Mouse (Mus musculus) fibroblast of lung, adult 2 months (primary cell): ENCODE results near the gene Spg7.
A peak's percentile ranks its signal among the peaks of the same experiment; 100 is the strongest.
"Not testable (repeated sequence)": the region's sequence is repeated elsewhere in the genome, so short reads cannot be mapped to it uniquely, and the experiment has no call there.

Experiments
- DNase-seq: peaks from one replicate; pipeline ENCODE4 v3.0.0-alpha.2; 2011; ENCODE audit warnings: low read depth

Spg7 gene

DNA sequence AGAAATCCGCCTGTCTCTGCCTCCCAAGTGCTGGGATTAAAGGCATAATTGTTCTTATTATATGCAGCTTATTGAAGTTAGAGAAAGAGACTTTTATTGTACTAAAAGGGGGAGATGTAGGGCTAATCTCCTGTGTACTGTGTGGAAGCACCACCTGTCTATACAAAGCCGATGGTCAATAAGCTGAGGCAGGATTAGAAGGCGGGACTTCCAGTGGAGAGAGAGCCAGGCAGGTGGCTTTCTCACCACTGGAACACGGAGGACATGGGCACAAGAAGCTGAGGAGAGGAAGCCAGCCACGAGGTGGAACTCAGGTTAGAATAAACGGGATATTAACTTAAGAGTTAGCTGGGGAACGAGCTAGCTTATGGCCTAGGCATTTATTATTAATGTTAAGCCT, at the start of gene Spg7:
TSS of gene Spg7 (plus strand) at position 222 of the 400 bp plus-strand sequence.
- no peak for DNase-seq

DNA sequence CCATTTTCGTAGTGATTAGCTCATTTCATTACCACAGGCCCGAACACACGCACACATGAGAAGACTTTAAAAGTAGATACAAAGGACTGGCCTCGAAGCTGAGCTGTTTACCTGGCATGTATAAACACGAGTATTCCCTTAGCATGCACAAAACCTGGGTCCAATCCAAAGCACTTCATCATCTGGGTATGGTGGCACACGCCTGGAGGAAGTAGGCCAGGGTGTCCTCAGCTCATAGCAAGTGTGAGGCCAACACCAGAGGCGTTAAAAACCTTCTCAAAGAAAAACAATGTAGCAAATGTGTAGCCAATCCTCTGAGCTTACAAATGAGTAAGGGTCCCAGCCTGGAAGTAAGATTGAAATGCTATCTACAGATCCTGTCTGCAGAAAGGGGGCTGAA, 48.3 kb upstream of the Spg7 start:
- DNase-seq = no peak

DNA sequence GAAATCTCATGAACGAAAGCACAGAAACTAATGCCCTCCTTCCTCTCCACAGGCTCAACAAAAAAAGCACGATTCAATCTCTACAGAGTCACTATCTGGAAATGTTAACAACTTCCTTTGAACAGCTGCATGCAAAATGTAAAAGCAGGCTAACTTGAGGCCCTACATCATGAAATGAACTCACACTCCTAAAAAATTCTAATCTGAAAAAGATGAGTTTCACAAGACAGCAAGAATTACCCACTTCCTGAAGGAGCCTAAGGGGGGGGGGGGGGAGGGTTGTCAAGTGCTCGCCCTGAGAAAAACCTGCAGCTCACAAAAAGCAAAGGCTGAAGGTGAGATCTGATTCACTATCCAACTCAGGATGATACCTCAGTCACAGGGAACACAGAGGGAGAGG, 47.7 kb upstream of the Spg7 start:
- no peak for DNase-seq

DNA sequence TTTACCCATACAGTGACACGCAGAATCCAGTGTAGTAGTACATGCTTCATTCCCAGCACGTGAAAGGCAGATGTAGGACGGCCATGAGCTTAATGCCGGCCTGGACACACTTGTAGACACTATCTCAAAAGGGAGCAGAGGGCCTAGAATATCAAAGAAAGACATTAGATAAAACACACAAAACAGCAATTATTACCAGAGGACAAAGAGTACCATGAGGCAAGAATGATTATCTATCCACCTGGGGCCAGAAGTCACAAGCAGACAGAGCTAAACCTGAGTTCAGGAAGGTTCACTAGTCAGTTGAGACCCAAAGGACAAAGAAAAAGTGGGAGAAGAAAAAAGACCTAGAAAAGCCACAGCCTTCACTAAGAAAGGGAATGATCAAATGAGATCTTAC, 45.6 kb upstream of the Spg7 start:
- DNase-seq = no peak

DNA sequence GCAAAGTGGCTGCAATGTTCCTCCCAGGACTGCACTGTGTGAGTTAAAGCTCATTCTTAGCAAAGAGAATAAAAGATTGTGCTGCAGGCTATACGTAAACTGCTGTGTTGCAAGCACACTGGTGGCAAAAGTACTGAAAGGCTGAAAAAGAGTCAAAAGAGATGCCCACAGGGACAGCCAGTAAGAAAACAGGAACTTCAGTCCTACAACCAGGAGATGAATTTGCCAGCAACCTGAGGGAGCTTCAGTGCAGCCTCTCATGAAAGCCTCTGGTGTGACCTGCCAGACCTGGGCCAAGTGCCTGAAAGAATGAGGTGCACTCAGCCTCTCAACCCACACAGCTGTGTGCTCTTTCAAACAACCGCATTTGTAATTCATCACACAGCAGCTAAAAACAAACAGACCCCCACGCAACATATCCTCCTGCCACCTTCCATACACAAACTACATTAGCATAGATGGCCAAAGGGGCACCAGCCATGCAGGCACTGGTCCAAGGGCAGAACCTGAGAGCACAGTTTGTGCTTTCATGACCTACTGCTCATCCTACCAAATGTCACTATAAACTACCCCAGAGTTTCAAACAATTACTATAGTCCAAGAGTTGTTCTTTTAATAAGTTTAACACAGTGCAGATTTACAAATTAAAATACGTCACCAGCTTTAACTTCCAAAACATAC, 44.1 kb upstream of the Spg7 start:
- no peak for DNase-seq

DNA sequence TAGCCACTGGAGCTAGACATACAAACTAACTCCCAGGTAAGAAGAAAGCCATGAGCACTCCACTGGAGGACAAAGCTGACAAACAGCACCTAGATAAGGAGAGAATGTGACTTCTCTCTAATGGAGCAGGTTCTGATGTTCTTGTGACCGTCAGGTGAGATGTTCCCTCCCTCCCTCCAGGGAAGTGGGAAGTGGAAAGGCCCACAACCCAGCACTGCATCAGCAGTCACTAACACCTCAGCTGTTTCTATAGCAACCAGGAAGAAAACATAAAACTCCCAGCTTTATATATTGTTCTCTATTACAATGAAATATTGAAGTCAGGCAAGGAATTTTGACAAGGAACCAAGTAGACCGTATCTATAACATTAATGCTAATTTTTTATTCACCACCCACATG, 42.7 kb upstream of the Spg7 start:
- DNase-seq = no peak

DNA sequence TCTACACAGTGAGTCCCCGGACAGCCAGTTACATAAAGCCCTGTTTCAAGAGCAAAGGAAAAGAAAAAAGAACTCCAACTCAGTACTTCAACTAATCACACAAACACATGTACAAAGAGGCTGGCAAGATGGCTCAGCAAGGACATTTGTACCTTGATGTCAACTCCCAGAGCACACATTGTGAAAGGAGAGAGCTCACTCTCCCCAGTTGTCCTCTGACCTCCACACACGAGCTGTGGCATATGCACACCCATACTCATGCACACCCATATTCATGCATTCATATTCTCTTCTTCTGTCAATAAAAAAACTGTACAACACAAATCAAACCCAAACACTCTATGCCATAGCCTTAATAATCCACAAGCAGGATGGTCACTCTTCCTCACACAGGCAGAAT, 41.9 kb upstream of the Spg7 start:
- DNase-seq = no peak

DNA sequence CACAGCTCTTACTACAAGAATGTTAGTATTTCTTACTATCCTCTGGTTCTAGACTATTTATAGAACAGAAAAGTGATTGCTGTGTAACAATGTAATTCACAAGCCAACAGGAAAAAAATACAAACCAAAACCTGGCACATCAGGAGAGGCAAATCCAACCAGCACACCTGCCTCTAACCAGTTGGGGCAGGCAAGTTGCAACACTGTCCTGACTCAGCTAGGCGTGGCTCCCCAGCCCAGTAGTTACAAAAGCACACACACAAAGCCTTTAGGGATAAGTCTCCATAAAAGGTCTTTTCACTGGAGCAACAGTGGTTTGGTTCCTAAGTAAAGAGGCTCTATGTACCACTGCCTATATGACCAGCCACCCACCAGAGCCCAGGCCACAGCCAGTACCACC, 41.5 kb upstream of the Spg7 start:
- peak; percentile 70 for DNase-seq

DNA sequence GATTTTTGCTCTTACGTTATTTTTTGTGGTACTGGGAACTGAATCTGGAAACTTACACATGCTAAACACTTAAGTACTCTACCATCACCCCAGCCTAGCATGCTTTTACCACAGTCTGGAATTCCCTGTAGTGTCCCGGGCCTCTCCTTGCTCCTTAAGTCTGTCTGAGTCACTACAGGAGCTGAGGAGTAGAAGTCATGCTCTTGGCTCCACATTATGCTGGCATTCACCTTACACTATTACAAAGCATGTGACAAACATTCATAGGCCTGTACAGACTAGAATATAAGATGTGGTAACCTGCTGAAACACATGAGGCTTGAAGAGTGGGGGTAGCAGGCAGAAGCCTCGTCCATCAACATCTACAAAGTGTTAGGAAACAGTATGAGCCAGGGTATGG, 40.0 kb upstream of the Spg7 start:
- DNase-seq = peak; percentile 69

DNA sequence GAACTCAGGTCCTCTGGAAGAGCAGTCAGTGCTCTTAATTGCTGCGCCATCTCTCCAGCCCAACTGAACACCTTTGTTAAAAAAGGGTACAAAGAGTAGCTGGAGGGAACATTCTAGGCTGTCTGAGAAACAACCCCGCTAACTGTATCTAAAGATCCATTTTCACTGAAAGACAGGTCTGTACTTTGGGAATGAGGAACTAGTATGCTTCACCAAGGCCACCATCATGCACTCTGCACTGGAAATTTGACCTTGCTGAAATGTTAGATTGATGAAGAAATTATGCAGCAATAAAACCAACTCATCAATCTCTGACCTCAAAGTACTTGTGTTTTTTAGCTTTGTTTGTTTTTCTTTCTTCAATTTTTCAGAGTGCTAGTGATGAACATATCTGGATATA, 38.5 kb upstream of the Spg7 start:
- DNase-seq = no peak

DNA sequence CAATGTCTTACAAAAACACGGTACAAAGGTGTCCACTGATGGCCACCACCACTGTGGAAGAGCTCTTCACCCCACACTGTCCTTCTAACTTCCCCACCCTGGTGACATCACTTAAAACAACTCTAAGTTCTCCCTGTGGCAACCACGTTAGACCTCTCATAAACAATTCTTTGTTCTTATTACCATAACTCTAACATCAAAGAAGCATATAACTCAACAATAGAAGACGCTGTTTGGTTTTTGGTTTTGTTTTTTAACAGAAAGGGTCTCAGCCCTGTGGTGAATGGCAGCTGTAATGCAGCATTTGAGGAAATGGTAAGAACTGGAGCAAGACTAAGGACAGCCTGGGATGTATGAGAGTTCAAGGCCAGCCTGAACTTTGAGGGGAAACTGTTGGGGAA, 36.8 kb upstream of the Spg7 start:
- DNase-seq = no peak

DNA sequence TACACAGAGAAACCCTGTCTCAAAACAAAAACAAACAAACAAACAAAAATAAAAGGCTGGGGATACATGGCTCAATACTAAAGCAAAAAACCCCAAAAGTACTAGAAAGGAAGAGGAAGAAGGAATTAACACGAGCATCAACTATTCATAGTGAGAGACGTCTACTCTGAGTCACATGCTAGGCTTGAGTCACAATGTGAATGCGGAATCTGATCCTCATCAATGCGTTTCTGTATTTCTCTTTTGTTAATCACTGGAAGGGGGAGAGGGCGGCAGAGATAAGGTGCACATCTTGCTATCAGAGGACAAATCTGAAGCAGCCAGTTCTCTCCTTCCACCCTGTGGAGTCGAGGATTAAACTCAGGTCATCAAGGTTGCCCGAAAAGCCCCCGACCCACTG, 35.0 kb upstream of the Spg7 start:
- DNase-seq = no peak

DNA sequence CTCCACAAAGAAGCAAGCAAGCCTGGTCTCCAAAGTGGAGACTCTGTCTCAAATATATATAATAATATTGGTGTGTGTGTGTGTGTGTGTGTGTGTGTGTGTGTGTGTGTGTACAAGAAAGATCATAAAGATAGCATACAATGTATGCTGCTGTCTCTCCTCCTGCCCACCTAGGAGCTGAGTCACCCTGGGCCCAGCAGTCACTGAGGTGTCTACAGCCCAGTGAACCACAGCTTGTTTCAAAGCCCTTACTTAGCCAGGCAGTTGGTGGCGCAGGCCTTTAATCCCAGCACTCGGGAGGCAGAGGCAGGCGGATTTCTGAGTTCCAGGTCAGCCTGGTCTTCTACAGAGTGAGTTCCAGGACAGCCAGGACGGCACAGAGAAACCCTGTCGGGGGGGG, 32.7 kb upstream of the Spg7 start:
- not testable (repeated sequence) for DNase-seq

DNA sequence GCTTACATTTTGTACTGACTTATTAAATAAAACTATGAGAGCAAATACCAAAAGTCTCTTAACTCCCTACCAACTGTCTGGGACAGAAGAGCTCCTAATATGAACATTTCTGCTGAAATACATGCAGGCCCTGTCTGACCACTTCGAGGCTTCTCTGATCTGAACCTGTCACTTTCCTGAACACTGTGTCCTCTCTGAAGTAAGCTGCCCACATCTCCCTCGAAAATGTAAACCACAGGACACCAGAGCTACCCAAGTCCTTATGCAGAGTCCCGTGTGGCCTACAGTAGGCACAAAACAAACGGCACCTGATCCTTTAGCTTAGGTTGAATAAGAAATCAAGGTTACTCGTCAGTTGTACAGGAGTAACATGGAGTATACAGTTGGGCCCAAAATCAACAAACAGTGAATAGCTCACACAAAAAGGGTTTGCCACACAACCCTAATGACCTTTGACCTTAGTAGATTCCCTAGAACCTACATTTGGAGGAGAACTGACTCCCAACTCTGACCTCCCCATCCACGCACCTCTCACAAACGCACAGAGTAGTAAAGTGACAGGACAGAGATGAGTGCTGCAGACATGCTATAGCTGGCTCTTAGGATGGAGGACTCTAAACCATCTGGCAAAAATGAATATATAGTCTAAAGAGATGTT, 31.3 kb upstream of the Spg7 start:
- DNase-seq = no peak

DNA sequence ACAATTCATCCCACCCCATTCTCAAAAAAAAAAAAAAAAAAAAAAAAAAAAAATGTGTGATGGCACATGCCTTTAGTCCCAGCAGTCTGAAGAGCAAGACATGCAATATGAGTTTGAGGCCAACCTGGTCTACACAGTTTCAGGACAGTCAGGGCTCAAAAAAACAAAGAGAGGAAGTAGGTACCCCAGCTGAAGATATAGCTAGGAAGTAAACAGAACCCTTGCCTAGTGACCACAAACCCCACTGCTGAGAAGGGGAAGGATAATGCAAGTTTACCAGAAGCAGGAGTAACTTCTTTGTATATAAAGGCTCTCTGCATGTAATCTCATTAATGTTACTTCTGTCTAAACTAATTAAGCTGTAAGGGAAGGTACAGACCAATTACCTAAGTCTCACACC, 30.0 kb upstream of the Spg7 start:
- no peak for DNase-seq

DNA sequence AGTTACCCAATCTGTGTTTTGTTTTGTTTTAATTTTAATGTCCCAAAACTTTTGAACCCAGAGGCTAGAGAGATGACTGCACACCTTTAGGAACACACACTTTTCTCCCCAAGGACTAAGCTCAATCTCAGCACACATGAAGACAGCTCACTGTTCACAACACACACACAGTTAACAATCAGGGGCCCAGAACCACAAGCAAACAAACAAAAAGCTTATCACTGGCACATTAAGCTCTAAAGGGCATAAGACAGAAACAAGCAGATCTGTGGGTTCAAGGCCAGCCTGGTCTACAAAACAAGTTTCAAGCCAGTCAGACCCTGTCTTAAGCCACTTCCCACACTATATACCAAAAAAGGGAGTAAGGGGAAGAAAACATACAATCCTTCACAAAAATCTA, 29.3 kb upstream of the Spg7 start:
- DNase-seq = no peak

DNA sequence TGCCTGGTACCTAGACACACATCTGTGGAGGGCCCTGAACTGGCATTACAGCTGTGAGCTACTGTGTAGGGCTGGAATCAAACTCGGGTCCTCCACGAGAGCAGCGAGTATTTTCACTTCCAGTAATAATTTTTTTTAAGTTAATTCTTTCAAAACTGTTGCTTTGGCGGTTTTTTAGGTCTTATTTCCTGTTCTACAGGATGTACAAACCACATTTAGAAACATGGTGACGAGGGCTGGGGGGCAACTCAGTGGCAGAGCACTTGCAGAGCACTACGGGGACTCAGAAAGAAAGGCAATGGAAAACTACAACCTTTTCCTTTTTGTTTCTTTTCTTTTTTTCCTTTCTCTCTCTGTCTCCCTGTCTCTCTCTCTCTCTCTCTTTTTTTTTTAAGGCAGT, 28.6 kb upstream of the Spg7 start:
- DNase-seq = no peak

DNA sequence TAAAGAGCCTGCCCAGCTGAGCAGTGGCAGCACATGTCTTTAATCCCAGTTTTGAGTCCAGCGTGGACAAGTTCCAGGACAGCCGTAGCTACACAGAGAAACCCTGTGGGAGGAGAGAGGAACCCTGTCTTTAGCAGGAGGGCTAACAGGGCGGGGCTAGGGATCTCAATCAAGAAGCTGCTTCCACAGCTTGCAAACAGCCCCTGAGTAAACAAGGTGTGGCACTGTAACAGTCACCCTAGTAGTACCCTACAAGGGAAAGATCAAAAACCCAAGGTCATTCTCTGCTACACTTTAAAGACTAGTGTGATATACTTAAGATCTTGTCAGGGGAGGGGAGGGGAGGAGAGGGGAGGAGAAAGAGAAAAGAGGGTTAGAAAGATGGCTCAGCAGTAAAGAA, 25.8 kb upstream of the Spg7 start:
- no peak for DNase-seq

DNA sequence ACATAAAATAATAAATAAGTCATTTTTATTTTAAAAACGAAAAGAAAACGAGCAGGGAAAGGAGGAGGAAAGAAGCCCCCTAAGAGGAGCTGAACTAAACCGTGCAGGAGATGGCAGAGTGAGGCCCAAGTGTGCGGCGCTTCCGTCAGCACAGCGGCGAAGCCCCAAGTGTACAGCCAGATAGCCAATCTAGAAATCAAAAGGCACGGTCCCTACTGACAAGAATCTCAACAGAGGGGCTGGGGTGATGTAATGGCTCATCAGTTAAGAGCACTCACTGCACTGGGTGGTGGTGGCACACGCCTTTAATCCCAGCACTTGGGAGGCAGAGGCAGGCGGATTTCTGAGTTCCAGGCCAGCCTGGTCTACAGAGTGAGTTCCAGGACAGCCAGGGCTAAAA, 25.3 kb upstream of the Spg7 start:
- no peak for DNase-seq

DNA sequence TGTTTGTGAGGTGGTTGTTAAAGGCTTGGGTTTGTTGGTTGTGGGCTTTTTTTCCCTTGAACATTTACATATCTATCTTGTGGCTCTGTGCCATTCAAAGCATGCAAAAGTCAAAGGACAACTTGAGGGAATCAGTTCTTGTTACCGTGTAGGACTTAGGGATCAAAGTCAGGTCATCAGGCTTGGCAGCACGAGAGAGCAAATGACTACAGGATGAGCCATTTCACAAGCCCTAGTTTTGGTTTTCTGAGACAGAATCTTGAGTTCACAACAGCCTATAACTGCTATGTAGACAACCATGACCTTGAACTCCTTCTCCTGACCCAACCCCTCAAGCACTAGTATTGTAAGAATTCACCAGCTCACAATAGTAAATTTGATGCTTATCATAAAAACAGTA, 24.4 kb upstream of the Spg7 start:
- no peak for DNase-seq

DNA sequence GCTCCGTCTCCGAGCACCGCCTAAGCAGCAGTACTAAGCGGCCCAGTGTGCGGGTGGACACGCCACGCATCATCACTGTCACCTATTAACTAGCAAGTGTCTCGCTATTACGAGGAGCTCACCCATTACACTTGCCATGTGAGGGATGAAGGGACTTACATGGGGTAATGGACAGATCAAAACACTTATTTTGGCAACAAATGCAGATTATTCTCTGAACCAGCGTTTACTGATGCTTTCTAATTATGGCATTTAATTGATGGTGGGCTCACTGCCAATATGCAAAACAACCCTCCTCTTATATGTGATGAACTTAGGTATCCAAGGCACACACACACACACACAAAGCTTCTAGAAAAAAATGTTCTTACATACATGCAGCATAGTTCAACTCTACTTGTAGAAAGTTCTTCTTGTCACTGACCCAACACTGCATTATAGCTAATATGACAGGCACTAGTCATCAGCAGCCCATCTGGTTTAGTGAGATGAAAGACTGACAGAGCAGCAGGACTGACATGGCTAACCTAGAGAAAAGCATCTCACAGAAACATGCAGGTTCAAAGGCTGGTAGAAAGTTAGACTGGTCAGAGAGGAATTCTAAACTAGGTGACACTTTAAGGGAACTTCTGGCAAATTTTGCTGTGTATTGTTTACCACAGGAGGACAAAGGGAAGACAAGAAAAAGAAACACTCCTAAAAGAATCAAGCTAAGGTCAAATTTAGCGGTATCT, 23.2 kb upstream of the Spg7 start:
- no peak for DNase-seq

DNA sequence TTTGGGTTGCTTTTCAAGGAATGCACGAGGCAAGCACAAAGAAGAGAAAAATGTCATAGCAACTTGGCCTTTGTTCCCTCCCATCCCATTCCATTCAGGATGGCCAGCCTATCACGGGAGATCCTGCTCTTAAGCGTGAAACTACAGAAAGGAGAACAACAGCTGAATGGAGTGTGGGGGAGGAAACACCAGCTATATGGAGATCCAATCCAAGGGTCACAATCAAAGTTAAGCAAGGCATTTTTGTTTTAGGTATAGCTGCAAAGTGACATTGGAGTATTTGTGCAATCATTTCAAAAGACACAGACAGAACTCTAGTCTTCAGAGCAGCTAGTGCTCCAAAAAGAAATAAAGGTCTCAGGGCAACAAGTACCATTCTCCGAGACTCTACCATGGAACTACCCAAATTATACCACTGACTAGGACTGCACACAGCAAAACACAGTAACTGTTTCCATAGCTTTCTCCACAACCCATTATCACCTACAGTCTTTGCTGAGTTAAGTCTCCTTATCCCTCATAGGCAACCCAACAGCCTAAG, 22.6 kb upstream of the Spg7 start:
- no peak for DNase-seq
